Mouse (Mus musculus) liver, adult 2 months (tissue): ENCODE data around the gene Zfp3. TPM values are rescaled to one million over a fixed set of nuclear protein-coding genes. Genes with fewer than 3 reads are reported as not detected.

Experiments used
- DNase-seq: peaks from one replicate; pipeline ENCODE4 v3.0.0-alpha.2; 2011; ENCODE audit warnings: low read depth, low spot score; ENCODE audit errors: extremely low read depth
- H3K27ac ChIP-seq: fragments of 200-500 bp; replicated peaks from 2 replicates; pipeline ENCODE4 v1.5.1; 2012; ENCODE audit warnings: low read depth, mild to moderate bottlenecking, control low read depth, inconsistent platforms, low read length; ENCODE audit not compliant: insufficient read depth
- H3K27me3 ChIP-seq: fragments of 200-500 bp; 2 replicates; pipeline ENCODE4 v1.6.1; 2012; ENCODE audit warnings: mild to moderate bottlenecking, moderate library complexity, low read length, inconsistent platforms; ENCODE audit not compliant: control insufficient read depth, insufficient read depth
- H3K36me3 ChIP-seq: fragments of 200-500 bp; 2 replicates; pipeline ENCODE4 v1.6.1; 2012; ENCODE audit warnings: low read length, inconsistent platforms; ENCODE audit not compliant: control insufficient read depth, insufficient read depth
- H3K4me1 ChIP-seq: fragments of 200-500 bp; 2 replicates; pipeline ENCODE4 v1.6.1; 2011; ENCODE audit warnings: low read length; ENCODE audit not compliant: control insufficient read depth, insufficient read depth
- H3K4me3 ChIP-seq: fragments of 200-500 bp; 2 replicates; pipeline ENCODE4 v1.5.1; 2011; ENCODE audit warnings: low read depth, mild to moderate bottlenecking, control low read depth, low read length, moderate library complexity; ENCODE audit not compliant: insufficient read depth
- H3K79me2 ChIP-seq: fragments of 200-500 bp; 2 replicates; pipeline ENCODE4 v1.6.1; 2012; ENCODE audit warnings: inconsistent platforms, mild to moderate bottlenecking, low read length, moderate library complexity; ENCODE audit not compliant: control insufficient read depth, insufficient read depth
- H3K9ac ChIP-seq: fragments of 200-500 bp; 2 replicates; pipeline ENCODE4 v1.6.1; 2012; ENCODE audit warnings: low read depth, mild to moderate bottlenecking, control low read depth, inconsistent platforms, low read length
- CTCF ChIP-seq: fragments of 200-500 bp; IDR thresholded peaks from 2 replicates; pipeline ENCODE4 v1.5.1; 2011; ENCODE audit warnings: low read depth, low read length, control low read depth
- POLR2A ChIP-seq: fragments of 200-500 bp; IDR thresholded peaks from 2 replicates; pipeline ENCODE4 v1.6.1; 2011; ENCODE audit warnings: low read length, control low read depth; ENCODE audit not compliant: insufficient read depth; ENCODE audit errors: extremely low read depth
- WGBS: fragments of 180-500 bp; shearing (Covaris S2); methylation state at CpG from one replicate; pipeline ENCODE4 v1.1.7; 2018; 5-methylcytosine and 5-hydroxymethylcytosine counted together
- polyA plus RNA-seq: library from polyadenylated mRNA; depleted of rRNA; stranded (reverse); fragments of >200 nt; gene quantifications from 2 replicates; pipeline ENCODE4 v1.2.3, GENCODE M21; 2012
- total RNA-seq: library from RNA; depleted of rRNA; stranded (reverse); fragments of >200 nt; gene quantifications from 2 replicates; pipeline ENCODE4 v1.2.3, GENCODE M21; 2014

The Zfp3 gene
- total and polyA plus RNA-seq, 2 experiments, result 0.87 to 1.8 TPM

DNA sequence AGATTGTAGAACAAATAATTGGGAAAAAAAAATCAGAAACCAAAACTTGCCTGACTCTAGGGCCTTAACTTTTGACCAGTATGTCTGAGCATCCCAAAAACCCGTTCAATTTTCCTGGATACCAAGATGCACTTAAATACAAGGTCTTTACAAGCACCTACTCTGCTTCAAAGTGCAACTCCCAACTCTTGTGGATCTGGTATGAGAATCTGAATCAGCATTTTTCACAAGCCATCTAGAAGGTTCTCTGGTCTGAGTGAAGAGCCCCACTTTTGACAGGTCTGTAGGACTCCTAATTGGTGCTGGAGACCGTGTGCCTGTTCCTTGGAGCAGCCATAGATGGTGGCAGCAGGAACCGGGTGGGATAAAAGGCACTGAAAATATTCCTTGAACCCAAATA lies 40.4 kb downstream of the Zfp3 start:
- H3K4me3 ChIP-seq, result no peak overlapping the region
- no peak overlapping the region for H3K27ac ChIP-seq
- WGBS, result 89% methylated on average over 3 of the region's 3 CpGs
- H3K4me1 ChIP-seq, result no peaks in the 10 kb centered on the region
- TF ChIP-seq POLR2A (no peak), CTCF (no peak)
- no peaks in the 10 kb centered on the region for H3K27me3 ChIP-seq
- DNase-seq, result no peak
- no peaks in the 10 kb centered on the region for H3K36me3 ChIP-seq
- no peak overlapping the region for H3K9ac ChIP-seq
- no peaks in the 10 kb centered on the region for H3K79me2 ChIP-seq

DNA sequence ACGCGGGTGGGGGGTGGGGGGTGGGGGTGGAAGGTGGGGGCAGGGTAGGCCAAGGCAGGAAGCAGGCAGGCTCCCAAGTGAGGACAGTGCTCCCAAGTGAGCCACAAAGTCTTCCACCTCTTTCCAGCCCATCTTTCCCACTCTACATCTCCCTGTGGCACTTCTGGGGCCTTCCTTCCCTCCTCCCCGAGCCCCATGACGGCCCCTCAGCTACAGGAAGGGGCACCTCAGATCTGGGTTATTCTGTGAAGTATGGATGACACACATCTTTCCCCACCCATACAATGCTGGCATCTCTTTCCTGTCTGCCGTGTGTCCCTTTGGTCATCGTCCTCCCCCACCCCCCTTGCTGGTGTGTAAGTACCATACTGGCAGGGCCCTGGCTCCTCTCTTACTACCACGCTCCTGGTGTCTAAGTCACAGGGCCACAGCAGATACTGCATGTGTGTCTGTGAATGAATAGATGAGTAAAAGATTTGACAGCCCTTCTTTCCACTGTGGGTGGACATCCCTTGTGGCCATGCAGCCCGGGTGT lies 41.7 kb downstream of the Zfp3 start:
- 68% methylated on average over 8 of the region's 8 CpGs for WGBS
- H3K9ac ChIP-seq, result no peak overlapping the region
- H3K4me3 ChIP-seq, result no peak overlapping the region
- H3K36me3 ChIP-seq, result no peaks in the 10 kb centered on the region
- H3K79me2 ChIP-seq, result no peaks in the 10 kb centered on the region
- no peak for DNase-seq
- peak overlapping the region; percentile 46; the same call in 1 of the 2 replicates for H3K27ac ChIP-seq
- no peaks in the 10 kb centered on the region for H3K4me1 ChIP-seq
- TF ChIP-seq CTCF, result no peak
- no peak for TF ChIP-seq POLR2A
- no peaks in the 10 kb centered on the region for H3K27me3 ChIP-seq

DNA sequence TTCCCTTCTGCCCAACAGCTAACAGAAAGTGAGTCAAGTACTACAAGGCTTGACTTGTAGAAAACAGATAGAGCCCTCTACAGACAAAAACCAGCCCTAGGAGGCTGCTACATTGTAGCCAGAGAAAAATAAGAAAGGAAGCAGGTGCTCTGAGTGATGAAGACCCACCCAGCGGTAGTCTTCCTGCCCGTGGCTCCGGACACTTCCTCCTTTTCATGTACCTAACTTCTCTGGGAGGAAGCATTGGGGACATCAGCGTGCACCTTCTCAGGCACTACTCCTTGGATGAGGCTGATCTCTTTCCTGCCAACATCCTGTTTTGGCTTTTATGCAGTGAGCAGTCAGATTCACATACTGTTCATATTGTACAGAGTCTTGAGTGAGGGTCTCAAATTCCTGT lies 42.7 kb downstream of the Zfp3 start:
- Histone ChIP-seq H3K27ac (no peak overlapping the region), H3K4me1 (no peaks in the 10 kb centered on the region), H3K27me3 (no peaks in the 10 kb centered on the region), H3K9ac (no peak overlapping the region), H3K36me3 (no peaks in the 10 kb centered on the region), H3K79me2 (no peaks in the 10 kb centered on the region), H3K4me3 (no peak overlapping the region)
- 78% methylated on average over 4 of the region's 4 CpGs for WGBS
- TF ChIP-seq POLR2A (no peak), CTCF (no peak)
- no peak for DNase-seq

DNA sequence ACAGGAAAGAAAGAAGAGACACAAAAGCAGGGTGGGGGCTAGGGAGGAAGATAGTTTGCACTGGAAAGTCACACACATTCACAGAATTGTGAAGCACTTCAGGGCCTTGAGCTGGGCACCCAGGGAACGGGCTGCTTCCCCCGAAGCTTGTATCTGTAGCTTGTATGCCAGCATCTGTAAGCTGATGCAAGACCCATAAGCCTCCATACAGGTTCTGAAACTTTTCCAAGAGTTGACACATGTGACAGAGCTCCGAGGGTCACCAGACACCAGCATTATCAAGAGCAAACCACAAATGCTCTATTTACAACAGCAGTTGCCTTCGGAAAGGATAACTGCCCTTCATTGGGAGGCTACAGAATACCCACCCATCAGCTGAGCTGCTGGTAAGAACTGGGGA lies 43.6 kb downstream of the Zfp3 start:
- no peak for DNase-seq
- Histone ChIP-seq H3K4me1 (no peaks in the 10 kb centered on the region), H3K27me3 (no peaks in the 10 kb centered on the region), H3K79me2 (no peaks in the 10 kb centered on the region), H3K36me3 (no peaks in the 10 kb centered on the region), H3K4me3 (no peak overlapping the region), H3K27ac (no peak overlapping the region), H3K9ac (no peak overlapping the region)
- TF ChIP-seq POLR2A, result no peak
- no peak for TF ChIP-seq CTCF
- 82% methylated on average over 4 of the region's 4 CpGs for WGBS

DNA sequence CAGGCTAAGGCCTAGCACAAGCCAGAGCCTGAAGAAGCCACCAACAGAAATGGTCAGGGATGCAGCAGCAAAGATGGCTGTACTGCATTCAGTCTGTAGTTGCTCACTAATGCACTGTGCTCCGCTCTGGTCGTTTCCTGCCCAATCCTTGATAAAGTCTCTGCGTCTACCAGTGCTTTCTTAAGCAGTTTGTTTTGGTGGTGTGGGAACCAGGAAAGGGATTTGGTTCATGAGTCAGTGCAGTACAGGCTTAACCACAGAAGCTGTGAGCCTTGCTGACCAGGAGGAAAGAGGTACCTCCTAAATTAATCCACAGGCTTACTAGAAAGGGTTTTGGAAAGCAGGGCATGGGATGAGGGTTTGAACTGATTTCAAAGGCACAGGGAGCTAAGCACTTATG lies 44.1 kb downstream of the Zfp3 start:
- DNase-seq, result no peak
- Histone ChIP-seq H3K36me3 (no peaks in the 10 kb centered on the region), H3K9ac (no peak overlapping the region), H3K4me3 (no peak overlapping the region), H3K4me1 (no peaks in the 10 kb centered on the region), H3K79me2 (no peaks in the 10 kb centered on the region), H3K27me3 (no peaks in the 10 kb centered on the region), H3K27ac (no peak overlapping the region)
- 76% methylated on average over 3 of the region's 3 CpGs for WGBS
- TF ChIP-seq POLR2A, result no peak
- no peak for TF ChIP-seq CTCF

DNA sequence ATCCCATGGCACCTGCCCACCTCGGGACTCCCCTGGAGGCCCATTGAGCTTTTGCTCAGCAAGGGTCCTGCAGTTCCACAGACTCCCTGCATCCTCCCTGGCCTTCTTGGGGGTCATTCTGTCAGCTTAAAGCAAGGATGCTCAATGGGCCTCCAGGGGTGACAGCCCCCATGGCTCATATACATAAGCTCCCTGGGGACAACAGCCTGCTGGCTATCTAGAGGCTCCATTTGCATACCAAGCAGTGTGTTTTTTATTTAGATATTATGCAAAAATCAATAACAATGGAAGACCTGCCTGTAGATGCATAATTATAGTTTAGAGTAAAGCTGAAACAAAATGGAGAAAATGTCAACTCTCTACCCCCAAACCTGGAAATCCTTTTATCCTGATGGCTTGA lies 45.0 kb downstream of the Zfp3 start:
- no peak for DNase-seq
- H3K4me1 ChIP-seq, result no peaks in the 10 kb centered on the region

More for the DNA sequence above, 45.0 kb downstream of the Zfp3 start:
- no peak for TF ChIP-seq CTCF
- no peak for TF ChIP-seq POLR2A
- H3K27me3 ChIP-seq, result no peaks in the 10 kb centered on the region
- H3K9ac ChIP-seq, result no peak overlapping the region
- no peak overlapping the region for H3K4me3 ChIP-seq
- H3K27ac ChIP-seq, result no peak overlapping the region
- no peaks in the 10 kb centered on the region for H3K36me3 ChIP-seq
- no peaks in the 10 kb centered on the region for H3K79me2 ChIP-seq
- WGBS, result 63% methylated on average over 1 of the region's 1 CpGs
